Mouse (Mus musculus): ENCODE results near the gene Sf1. TPM values are rescaled to one million over a fixed set of nuclear protein-coding genes. Genes with fewer than 3 reads are reported as not detected.

Sf1 gene
- polyA plus RNA-seq, 2 experiments, result 57.4 to 57.9 TPM

DNA sequence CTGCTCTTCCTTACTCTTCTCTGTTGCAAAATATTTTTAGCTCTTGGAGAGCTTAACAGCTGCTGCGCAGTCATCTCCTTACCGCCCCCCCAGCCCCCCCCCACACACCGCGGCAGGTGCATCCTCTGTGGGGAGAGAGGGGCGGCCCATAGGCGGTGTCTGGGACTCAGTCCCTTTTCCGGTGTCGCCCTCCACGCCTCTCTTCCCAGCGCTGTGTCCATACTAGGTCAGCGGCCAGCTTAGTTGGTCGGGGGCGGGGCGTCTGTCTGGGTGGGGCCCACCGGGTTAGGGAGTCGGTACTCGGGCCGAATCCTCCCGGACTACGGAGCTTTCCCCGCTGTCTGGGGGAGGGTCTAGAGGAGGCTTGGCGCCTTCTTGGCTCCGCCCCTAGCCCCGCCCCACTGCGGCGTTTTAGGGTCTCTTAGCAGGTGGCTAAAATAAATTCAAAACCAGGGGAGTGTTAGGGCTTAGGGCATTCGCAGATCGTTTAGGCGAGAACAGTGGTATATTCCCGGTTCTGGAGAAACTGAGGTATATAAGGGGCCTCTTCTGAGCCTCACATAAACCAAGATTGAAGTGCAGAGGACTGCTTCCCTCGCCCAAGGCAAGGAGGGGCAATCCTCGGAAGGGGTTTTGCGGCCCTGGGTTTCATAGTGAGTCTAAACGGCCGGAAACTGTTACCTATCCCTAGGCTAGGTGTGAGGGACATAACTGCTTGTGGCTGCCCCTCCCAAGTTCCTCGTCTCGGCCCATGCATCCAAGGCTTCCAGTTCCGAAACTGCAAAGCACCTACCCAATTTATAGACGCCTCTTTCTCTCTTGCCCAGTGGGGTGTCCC lies 35.2 kb downstream of the Sf1 start:
- ATAC-seq (ENCODE audit: insufficient read depth) (peak; percentile 41), DNase-seq (ENCODE audit: low read depth in 3 of 3, low spot score in 3 of 3) (no peak)
- H3K27me3 ChIP-seq (ENCODE audit: control insufficient read depth, insufficient read depth, low read length), result peaks cover 32% of the 10 kb centered on the region
- H3K4me2 ChIP-seq (ENCODE audit: low read depth), result peak overlapping the region; percentile 79
- WGBS (ENCODE audit: insufficient replicate concordance), result 2% methylated on average over 39 of the region's 39 CpGs
- peak overlapping the region; percentile 7; the same call in 1 of the 2 replicates for H3K9ac ChIP-seq (replicated peaks)
- peaks cover 0 to 9% of the 10 kb centered on the region in 2 experiments; a peak in 2 of 4 replicates for H3K4me1 ChIP-seq (replicated peaks; ENCODE audit: control insufficient read depth in 2 of 2, insufficient read depth in 2 of 2, low read length in 1 of 2)
- H3K4me3 ChIP-seq (ENCODE audit: insufficient read depth in 1 of 2, low read depth in 2 of 2, low read length in 2 of 2), result peak overlapping the region; percentile 50 to 58
- TF ChIP-seq EP300 (IDR thresholded peaks at IDR 0.05; ENCODE audit: low read depth), result no peak
- TF ChIP-seq CTCF (IDR thresholded peaks at IDR 0.05; ENCODE audit: low read depth), result no peak
- H3K36me3 ChIP-seq (replicated peaks; ENCODE audit: control insufficient read depth, insufficient read depth, low read depth), result no peaks in the 10 kb centered on the region
- H3K9me3 ChIP-seq (ENCODE audit: control insufficient read depth, low read length), result no peaks in the 10 kb centered on the region
- no peak overlapping the region for H3K27ac ChIP-seq

- peak within 1 kb of the TSS; percentile 79 for H3K4me2 ChIP-seq (ENCODE audit: low read depth)
- no peaks in the 10 kb centered on the region for H3K36me3 ChIP-seq (replicated peaks; ENCODE audit: control insufficient read depth, insufficient read depth, low read depth)
- ATAC-seq (ENCODE audit: insufficient read depth) (peak; percentile 9; the same call in 1 of the 2 replicates), DNase-seq (ENCODE audit: low read depth in 3 of 3, low spot score in 3 of 3) (no peak)
- H3K4me1 ChIP-seq (replicated peaks; ENCODE audit: control insufficient read depth in 2 of 2, insufficient read depth in 2 of 2, low read length in 1 of 2), result peaks cover 0 to 9% of the 10 kb centered on the region in 2 experiments; a peak in 2 of 4 replicates
- peaks cover 32% of the 10 kb centered on the region for H3K27me3 ChIP-seq (ENCODE audit: control insufficient read depth, insufficient read depth, low read length)
- no peaks in the 10 kb centered on the region for H3K9me3 ChIP-seq (ENCODE audit: control insufficient read depth, low read length)
- peak within 1 kb of the TSS; percentile 50 to 58 for H3K4me3 ChIP-seq (ENCODE audit: insufficient read depth in 1 of 2, low read depth in 2 of 2, low read length in 2 of 2)
- no peak within 1 kb of the TSS for H3K27ac ChIP-seq
- H3K9ac ChIP-seq (replicated peaks), result peak within 1 kb of the TSS; percentile 20
- WGBS (ENCODE audit: insufficient replicate concordance), result 1% methylated on average over 68 of the region's 87 CpGs
- TF ChIP-seq CTCF (IDR thresholded peaks at IDR 0.05; ENCODE audit: low read depth) (no peak), EP300 (IDR thresholded peaks at IDR 0.05; ENCODE audit: low read depth) (no peak)
Measured at GRCm38 (mm10) chr19:6399285-6400095, 36.0 kb downstream of the Sf1 start, which contains the start of gene Rasgrp2. Rasgrp2 (plus strand) TSS chr19:6399340.

DNA sequence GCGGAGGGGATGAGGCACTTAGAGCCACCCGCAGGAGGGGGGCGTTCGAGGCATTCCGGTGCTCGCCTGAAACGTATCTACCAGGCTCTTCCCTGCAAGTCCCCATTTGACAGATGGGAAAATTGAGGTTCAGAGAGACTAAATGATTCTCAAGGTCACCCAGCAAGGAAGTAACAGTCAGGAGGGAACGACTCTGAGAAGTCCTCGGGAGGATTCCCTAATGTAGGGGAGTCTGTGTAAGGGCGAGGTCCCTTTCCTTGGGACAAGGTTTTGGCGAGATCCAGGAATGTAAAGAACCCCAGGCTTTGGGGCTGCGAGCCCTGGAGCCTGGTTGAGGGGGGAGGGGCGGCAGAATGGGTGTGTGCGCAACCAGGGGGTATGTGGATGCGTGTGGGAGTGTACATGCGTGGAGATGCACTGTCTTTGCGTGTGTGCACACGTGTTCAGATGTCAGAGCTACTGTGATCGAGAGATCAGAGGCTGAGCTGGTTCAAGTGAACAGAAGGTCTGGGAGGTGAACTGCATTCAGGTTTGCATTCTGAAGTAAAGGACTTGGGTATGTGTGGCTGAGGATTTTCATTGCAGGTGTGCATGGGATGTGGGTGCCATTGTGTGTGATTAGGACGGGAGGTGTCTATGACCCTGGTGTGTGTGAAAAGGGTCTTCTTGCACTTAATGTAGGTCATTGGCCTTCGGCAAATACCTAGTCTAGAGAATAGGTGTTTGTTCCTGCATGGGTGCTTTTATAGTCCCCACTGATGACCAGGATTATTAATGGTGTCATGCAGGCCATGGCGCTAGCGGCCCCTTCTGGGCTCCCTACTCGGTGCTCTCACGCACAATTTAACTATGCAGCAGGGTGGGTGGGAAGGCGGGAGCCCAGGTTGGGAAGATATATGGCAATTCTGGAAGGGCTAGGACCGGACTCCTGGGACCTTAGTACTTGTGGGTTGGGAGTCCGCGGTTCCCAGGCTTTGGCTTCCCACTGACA lies 36.9 kb downstream of the Sf1 start:
- H3K27me3 ChIP-seq (ENCODE audit: control insufficient read depth, insufficient read depth, low read length), result peaks cover 32% of the 10 kb centered on the region
- H3K4me2 ChIP-seq (ENCODE audit: low read depth), result peak overlapping the region; percentile 79
- H3K36me3 ChIP-seq (replicated peaks; ENCODE audit: control insufficient read depth, insufficient read depth, low read depth), result no peaks in the 10 kb centered on the region
- no peak overlapping the region for H3K27ac ChIP-seq
- 1% methylated on average over 29 of the region's 29 CpGs for WGBS (ENCODE audit: insufficient replicate concordance)
- H3K9me3 ChIP-seq (ENCODE audit: control insufficient read depth, low read length), result no peaks in the 10 kb centered on the region
- DNase-seq (ENCODE audit: low read depth in 3 of 3, low spot score in 3 of 3), result no peak
- H3K9ac ChIP-seq (replicated peaks), result no peak overlapping the region
- TF ChIP-seq CTCF (IDR thresholded peaks at IDR 0.05; ENCODE audit: low read depth) (no peak), EP300 (IDR thresholded peaks at IDR 0.05; ENCODE audit: low read depth) (no peak)
- peaks cover 0 to 9% of the 10 kb centered on the region in 2 experiments; a peak in 2 of 4 replicates for H3K4me1 ChIP-seq (replicated peaks; ENCODE audit: control insufficient read depth in 2 of 2, insufficient read depth in 2 of 2, low read length in 1 of 2)
- peak overlapping the region; percentile 31 to 58 for H3K4me3 ChIP-seq (ENCODE audit: insufficient read depth in 1 of 2, low read depth in 2 of 2, low read length in 2 of 2)
- ATAC-seq (ENCODE audit: insufficient read depth), result no peak

DNA sequence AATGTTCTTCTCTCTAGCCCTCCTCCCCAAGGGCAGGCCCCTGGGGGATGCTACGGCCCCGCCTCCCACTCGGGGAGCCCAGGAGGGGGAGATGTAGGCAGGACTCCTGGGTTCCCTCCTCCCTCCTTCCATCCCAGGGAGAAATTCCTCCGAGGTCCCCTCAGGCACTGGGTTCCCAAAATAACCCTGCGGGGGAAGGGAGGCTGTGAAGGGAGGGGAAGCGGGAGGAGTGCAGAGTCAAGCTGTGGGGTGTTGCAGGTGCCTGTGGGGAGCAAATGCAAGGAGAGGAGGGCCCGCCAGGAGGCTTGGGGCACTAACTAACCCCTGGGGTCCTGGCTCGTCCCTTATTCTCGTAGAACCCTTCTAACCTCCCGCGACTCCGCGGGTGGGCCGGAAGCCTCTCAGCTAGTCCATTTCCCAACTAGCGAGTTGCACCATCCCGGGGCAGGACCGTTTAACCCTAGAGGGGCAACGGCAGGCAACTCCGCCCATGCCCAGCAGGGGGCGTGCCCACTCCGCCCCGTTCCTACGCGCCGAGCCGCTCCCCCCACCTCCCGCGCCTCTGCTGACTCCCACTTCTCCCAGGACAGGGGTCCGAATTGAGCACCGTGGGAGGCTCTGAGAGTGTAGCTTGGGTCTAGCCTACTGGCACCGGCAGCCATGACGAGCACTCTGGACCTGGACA lies 37.8 kb downstream of the Sf1 start:
- TF ChIP-seq CTCF (IDR thresholded peaks at IDR 0.05; ENCODE audit: low read depth) (peak; percentile 91), EP300 (IDR thresholded peaks at IDR 0.05; ENCODE audit: low read depth) (no peak)
- peaks cover 32% of the 10 kb centered on the region for H3K27me3 ChIP-seq (ENCODE audit: control insufficient read depth, insufficient read depth, low read length)
- no peaks in the 10 kb centered on the region for H3K9me3 ChIP-seq (ENCODE audit: control insufficient read depth, low read length)
- H3K4me2 ChIP-seq (ENCODE audit: low read depth), result peak overlapping the region; percentile 79
- 0% methylated on average over 27 of the region's 32 CpGs for WGBS (ENCODE audit: insufficient replicate concordance)
- H3K9ac ChIP-seq (replicated peaks), result no peak overlapping the region
- H3K36me3 ChIP-seq (replicated peaks; ENCODE audit: control insufficient read depth, insufficient read depth, low read depth), result no peaks in the 10 kb centered on the region
- peaks cover 0 to 9% of the 10 kb centered on the region in 2 experiments; a peak in 2 of 4 replicates for H3K4me1 ChIP-seq (replicated peaks; ENCODE audit: control insufficient read depth in 2 of 2, insufficient read depth in 2 of 2, low read length in 1 of 2)
- DNase-seq (ENCODE audit: low read depth in 3 of 3, low spot score in 3 of 3) (peak in 2 of 3 experiments; percentile 47 to 49), ATAC-seq (ENCODE audit: insufficient read depth) (peak; percentile 59)
- no peak overlapping the region for H3K27ac ChIP-seq
- peak overlapping the region; percentile 36 to 58 for H3K4me3 ChIP-seq (ENCODE audit: insufficient read depth in 1 of 2, low read depth in 2 of 2, low read length in 2 of 2)

Data from liver, embryonic 14.5 days (tissue).